In the genomic region with DNA sequence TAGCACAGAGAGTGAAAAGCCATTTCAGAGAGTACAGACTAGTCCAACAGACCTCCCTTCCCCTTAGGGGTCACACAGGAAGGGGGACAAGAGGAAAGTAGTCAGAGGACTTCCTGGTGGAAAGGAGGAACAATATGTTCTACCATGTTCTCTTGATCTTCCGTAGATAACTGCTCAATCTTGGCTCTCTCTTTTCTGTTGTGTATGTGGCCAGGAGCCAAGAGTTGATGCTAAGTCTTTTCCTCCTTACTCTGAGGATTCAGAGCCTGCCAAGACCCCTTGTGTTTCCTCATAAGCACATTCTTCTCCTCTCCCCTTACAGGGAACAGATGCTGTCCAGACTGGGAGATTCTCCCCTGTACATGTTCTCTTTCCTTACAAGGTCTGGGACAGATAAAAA, we compare ENCODE assay signal across 16 mouse cellular contexts.
DNase-seq lines count a peak whose midpoint lies in the region; ATAC-seq and TF ChIP-seq lines count a peak whose summit lies in the region.
"Had no signal": no experiment of that assay in that cellular context is flagged by ENCODE, and none has a peak within 500 bp of the region (broad histone marks: within the 10 kb centered on the region; RNA-seq: fewer than 3 reads in every experiment).

No protein-coding gene starts in this region.

- H3K4me2 ChIP-seq in limb, embryonic 14.5 days (replicated peaks; ENCODE audit: low read depth, low read length, severe bottlenecking) = no peak overlapping the region
- no peak overlapping the region for H3K4me2 ChIP-seq in intestine, embryonic 15.5 days (replicated peaks)
- no peak overlapping the region for H3K4me2 ChIP-seq in midbrain, embryonic 11.5 days
- H3K4me2 ChIP-seq: forebrain, embryonic 15.5 days; hindbrain, embryonic 15.5 days; limb, embryonic 12.5 days; midbrain, embryonic 12.5 days had no signal

- no peaks in the 10 kb centered on the region for H3K9me3 ChIP-seq in limb, embryonic 14.5 days (ENCODE audit: control insufficient read depth, low read length)
- no peaks in the 10 kb centered on the region for H3K9me3 ChIP-seq in limb, embryonic 10.5 days (replicated peaks)
- H3K9me3 ChIP-seq in intestine, embryonic 15.5 days = no peaks in the 10 kb centered on the region
- H3K9me3 ChIP-seq in midbrain, embryonic 11.5 days (ENCODE audit: control insufficient read depth, low read length) = no peaks in the 10 kb centered on the region
- H3K9me3 ChIP-seq: forebrain, embryonic 15.5 days; hindbrain, embryonic 15.5 days; limb, embryonic 12.5 days; midbrain, embryonic 12.5 days had no signal

- no peaks in the 10 kb centered on the region for H3K27me3 ChIP-seq in limb, embryonic 14.5 days (ENCODE audit: control insufficient read depth, insufficient read depth, low read length)
- no peaks in the 10 kb centered on the region for H3K27me3 ChIP-seq in limb, embryonic 10.5 days (ENCODE audit: low read depth, poor library complexity, severe bottlenecking)
- no peaks in the 10 kb centered on the region for H3K27me3 ChIP-seq in intestine, embryonic 15.5 days (replicated peaks)
- H3K27me3 ChIP-seq in midbrain, embryonic 11.5 days (ENCODE audit: control insufficient read depth, insufficient read depth, low read length) = no peaks in the 10 kb centered on the region
- H3K27me3 ChIP-seq: forebrain, embryonic 15.5 days; hindbrain, embryonic 15.5 days; limb, embryonic 12.5 days; midbrain, embryonic 12.5 days had no signal

- H3K9ac ChIP-seq in limb, embryonic 14.5 days (ENCODE audit: low read depth, low read length, severe bottlenecking) = no peak overlapping the region
- no peak overlapping the region for H3K9ac ChIP-seq in intestine, embryonic 15.5 days
- H3K9ac ChIP-seq in midbrain, embryonic 11.5 days (ENCODE audit: low read length) = no peak overlapping the region
- H3K9ac ChIP-seq: forebrain, embryonic 15.5 days; hindbrain, embryonic 15.5 days; limb, embryonic 12.5 days; midbrain, embryonic 12.5 days had no signal

- 0 out of 2 replicates have a peak, but pooled peaks have one; percentile 23 for ATAC-seq in limb, embryonic 14.5 days (ENCODE audit: low FRiP score, low read depth)
- ATAC-seq in intestine, embryonic 15.5 days = peak; percentile 61
- ATAC-seq in midbrain, embryonic 11.5 days (ENCODE audit: low FRiP score) = no peak
- ATAC-seq: forebrain, embryonic 15.5 days had no signal

- no peaks in the 10 kb centered on the region for H3K4me1 ChIP-seq in limb, embryonic 14.5 days (ENCODE audit: control insufficient read depth, insufficient read depth, low read length)
- no peaks in the 10 kb centered on the region for H3K4me1 ChIP-seq in limb, embryonic 10.5 days
- H3K4me1 ChIP-seq in intestine, embryonic 15.5 days (replicated peaks) = no peaks in the 10 kb centered on the region
- H3K4me1 ChIP-seq in midbrain, embryonic 11.5 days (ENCODE audit: control insufficient read depth, insufficient read depth, low read length) = no peaks in the 10 kb centered on the region
- H3K4me1 ChIP-seq: forebrain, embryonic 15.5 days; hindbrain, embryonic 15.5 days; limb, embryonic 12.5 days; midbrain, embryonic 12.5 days had no signal

- no peak overlapping the region for H3K4me3 ChIP-seq in limb, embryonic 14.5 days (replicated peaks; ENCODE audit: low read length)
- no peak overlapping the region for H3K4me3 ChIP-seq in limb, embryonic 10.5 days
- no peak overlapping the region for H3K4me3 ChIP-seq in intestine, embryonic 15.5 days (replicated peaks)
- H3K4me3 ChIP-seq in midbrain, embryonic 11.5 days (ENCODE audit: low read depth, low read length) = no peak overlapping the region
- H3K4me3 ChIP-seq: forebrain, embryonic 15.5 days; hindbrain, embryonic 15.5 days; limb, embryonic 12.5 days; midbrain, embryonic 12.5 days had no signal

- TF ChIP-seq POLR2A in limb, embryonic 14.5 days (IDR thresholded peaks at IDR 0.05; ENCODE audit: borderline replicate concordance, extremely low read depth, insufficient read depth, insufficient read length) = no peak

- H3K36me3 ChIP-seq in limb, embryonic 14.5 days (ENCODE audit: control insufficient read depth, insufficient read depth, low read length) = no peaks in the 10 kb centered on the region
- no peaks in the 10 kb centered on the region for H3K36me3 ChIP-seq in limb, embryonic 10.5 days
- H3K36me3 ChIP-seq in intestine, embryonic 15.5 days = no peaks in the 10 kb centered on the region
- no peaks in the 10 kb centered on the region for H3K36me3 ChIP-seq in midbrain, embryonic 11.5 days (ENCODE audit: control insufficient read depth, insufficient read depth, low read length)
- H3K36me3 ChIP-seq: forebrain, embryonic 15.5 days; hindbrain, embryonic 15.5 days; limb, embryonic 12.5 days; midbrain, embryonic 12.5 days had no signal

- no peak overlapping the region for H3K27ac ChIP-seq in limb, embryonic 14.5 days (replicated peaks; ENCODE audit: low read depth, low read length)
- no peak overlapping the region for H3K27ac ChIP-seq in limb, embryonic 10.5 days
- H3K27ac ChIP-seq in intestine, embryonic 15.5 days = no peak overlapping the region
- no peak overlapping the region for H3K27ac ChIP-seq in midbrain, embryonic 11.5 days (ENCODE audit: low read depth, low read length)
- H3K27ac ChIP-seq: forebrain, embryonic 15.5 days; hindbrain, embryonic 15.5 days; limb, embryonic 12.5 days; midbrain, embryonic 12.5 days had no signal

- WGBS in limb, embryonic 14.5 days = 48% methylated on average over 1 of the region's 1 CpGs
- WGBS in limb, embryonic 10.5 days = 92% methylated on average over 1 of the region's 1 CpGs
- WGBS in intestine, embryonic 15.5 days = 43% methylated on average over 1 of the region's 1 CpGs
- WGBS in midbrain, embryonic 11.5 days = 100% methylated on average over 1 of the region's 1 CpGs

- DNase-seq in heart, adult 8-10 months (ENCODE audit: low spot score) = peak; percentile 22
- DNase-seq in heart, postnatal 4 days = no peak
- peak; percentile 77 for DNase-seq in limb, embryonic 14.5 days (ENCODE audit: low spot score)
- no peak for DNase-seq in limb, embryonic 10.5 days (ENCODE audit: low spot score)
- peak; percentile 13 for DNase-seq in lung, postnatal 14 days
- DNase-seq in ovary, adult 18-20 months (ENCODE audit: low spot score) = no peak
- DNase-seq in midbrain, embryonic 11.5 days (ENCODE audit: low spot score, missing footprints) = no peak
- DNase-seq: cerebellum, adult 2 months; heart, adult 11 months; kidney, postnatal 25 days; right cerebral cortex, adult 18-20 months had no signal

Comparison
In these comparisons a context has a peak if more than half of its experiments do, and no peak if none do; other contexts are left out.
1. DNase-seq: peak in heart, adult 8-10 months (single experiment), limb, embryonic 14.5 days (single experiment) and lung, postnatal 14 days (single experiment); none in heart, postnatal 4 days (single experiment), limb, embryonic 10.5 days (single experiment), ovary, adult 18-20 months (single experiment) and midbrain, embryonic 11.5 days (single experiment).